Mouse (Mus musculus) ES-Bruce4 (cell line): ENCODE results near the gene Dnajc12. TPM values are rescaled to one million over a fixed set of nuclear protein-coding genes. Genes with fewer than 3 reads are reported as not detected.
A peak's percentile ranks its signal among the peaks of the same experiment; 100 is the strongest.

Source experiments
- H3K27ac ChIP-seq: 2 replicates; pipeline ENCODE4 v1.5.1; 2012; ENCODE audit warnings: low read length, inconsistent platforms; ENCODE audit not compliant: insufficient read depth
- H3K27me3 ChIP-seq: 2 replicates; pipeline ENCODE4 v1.6.1; 2012; ENCODE audit warnings: mild to moderate bottlenecking, low read length, inconsistent platforms; ENCODE audit not compliant: control insufficient read depth, poor library complexity, insufficient read depth, severe bottlenecking
- H3K36me3 ChIP-seq: 2 replicates; pipeline ENCODE4 v1.6.1; 2012; ENCODE audit warnings: inconsistent platforms, mild to moderate bottlenecking, low read length, moderate library complexity; ENCODE audit not compliant: control insufficient read depth, poor library complexity, insufficient read depth, severe bottlenecking
- H3K4me1 ChIP-seq: one replicate; pipeline ENCODE4 v1.8.1; 2011; ENCODE audit warnings: low read length; ENCODE audit not compliant: control insufficient read depth, insufficient read depth
- H3K4me3 ChIP-seq: 2 replicates; pipeline ENCODE4 v1.5.1; 2011; ENCODE audit warnings: low read depth, mild to moderate bottlenecking, low read length
- H3K9ac ChIP-seq: 2 replicates; pipeline ENCODE4 v1.6.1; 2012; ENCODE audit warnings: low read depth, mild to moderate bottlenecking, inconsistent platforms; ENCODE audit not compliant: poor library complexity, severe bottlenecking
- H3K9me3 ChIP-seq: replicated peaks from 2 replicates; pipeline ENCODE4 v1.6.1; 2012; ENCODE audit warnings: mild to moderate bottlenecking, low read length, inconsistent platforms; ENCODE audit not compliant: control insufficient read depth, poor library complexity, insufficient read depth, severe bottlenecking
- CTCF ChIP-seq: IDR thresholded peaks from one replicate; pipeline ENCODE4 v1.8.1; 2011; ENCODE audit warnings: low read depth, low read length
- EP300 ChIP-seq: IDR thresholded peaks from 2 replicates; pipeline ENCODE4 v1.6.1; 2011; ENCODE audit warnings: low read depth, low read length; ENCODE audit not compliant: insufficient read depth
- POLR2A ChIP-seq: IDR thresholded peaks from one replicate; pipeline ENCODE4 v1.8.1; 2011; ENCODE audit warnings: low read length; ENCODE audit not compliant: insufficient read depth
- polyA plus RNA-seq: library from polyadenylated mRNA; stranded (reverse); fragments of >200 nt; gene quantifications from 2 replicates; pipeline ENCODE4 v1.2.4, GENCODE M21; 2011; ENCODE audit warnings: low read depth; ENCODE audit not compliant: missing spikeins, insufficient read depth, insufficient read length

The Dnajc12 gene
- polyA plus RNA-seq, 1 experiment: 4.6 TPM

GRCm38 (mm10) chr10:63424475-63424814 is 42.2 kb downstream of the Dnajc12 start:
- no peaks in the 10 kb centered on the region for H3K4me1 ChIP-seq
- peak; percentile 40 for TF ChIP-seq CTCF
- no peak for TF ChIP-seq EP300
- no peaks in the 10 kb centered on the region for H3K9me3 ChIP-seq
- H3K27me3 ChIP-seq: no peaks in the 10 kb centered on the region
- H3K27ac ChIP-seq: no peak overlapping the region
- no peak overlapping the region for H3K4me3 ChIP-seq
- no peaks in the 10 kb centered on the region for H3K36me3 ChIP-seq
- H3K9ac ChIP-seq: no peak overlapping the region

GRCm38 (mm10) chr10:63427146-63427545 is 44.9 kb downstream of the Dnajc12 start:
- TF ChIP-seq POLR2A (no peak), EP300 (no peak), CTCF (no peak)
- Histone ChIP-seq H3K4me3 (no peak overlapping the region), H3K9ac (no peak overlapping the region), H3K27ac (no peak overlapping the region), H3K9me3 (no peaks in the 10 kb centered on the region), H3K36me3 (no peaks in the 10 kb centered on the region), H3K4me1 (no peaks in the 10 kb centered on the region), H3K27me3 (no peaks in the 10 kb centered on the region)

- Histone ChIP-seq H3K9me3 (no peaks in the 10 kb centered on the region), H3K4me1 (no peaks in the 10 kb centered on the region), H3K4me3 (peak overlapping the region; percentile 57), H3K27me3 (no peaks in the 10 kb centered on the region), H3K27ac (no peak overlapping the region), H3K36me3 (no peaks in the 10 kb centered on the region), H3K9ac (peak overlapping the region; percentile 72)
- TF ChIP-seq CTCF (no peak), POLR2A (no peak), EP300 (no peak)
Measured at GRCm38 (mm10) chr10:63428243-63429022, 46.2 kb downstream of the Dnajc12 start.

GRCm38 (mm10) chr10:63429023-63429340 is 46.7 kb downstream of the Dnajc12 start:
- Histone ChIP-seq H3K27me3 (no peaks in the 10 kb centered on the region), H3K9me3 (no peaks in the 10 kb centered on the region), H3K4me1 (no peaks in the 10 kb centered on the region), H3K27ac (no peak overlapping the region), H3K4me3 (peak overlapping the region; percentile 57), H3K36me3 (no peaks in the 10 kb centered on the region), H3K9ac (peak overlapping the region; percentile 72)
- TF ChIP-seq POLR2A (no peak), EP300 (no peak), CTCF (no peak)

- no peaks in the 10 kb centered on the region for H3K27me3 ChIP-seq
- no peak for TF ChIP-seq CTCF
- TF ChIP-seq EP300: 0 out of 2 replicates have a peak, but pooled peaks have one; percentile 66
- H3K27ac ChIP-seq: no peak overlapping the region
- H3K36me3 ChIP-seq: no peaks in the 10 kb centered on the region
- H3K4me3 ChIP-seq: peak overlapping the region; percentile 84
- peak overlapping the region; percentile 81 for H3K9ac ChIP-seq
- H3K4me1 ChIP-seq: no peaks in the 10 kb centered on the region
- H3K9me3 ChIP-seq: no peaks in the 10 kb centered on the region
Measured at GRCm38 (mm10) chr10:63429380-63429779, 47.1 kb downstream of the Dnajc12 start.

- Histone ChIP-seq H3K4me1 (no peaks in the 10 kb centered on the region), H3K36me3 (no peaks in the 10 kb centered on the region), H3K4me3 (peak within 1 kb of the TSS; percentile 84), H3K27ac (no peak within 1 kb of the TSS), H3K9me3 (no peaks in the 10 kb centered on the region), H3K27me3 (no peaks in the 10 kb centered on the region), H3K9ac (peak within 1 kb of the TSS; percentile 81)
- TF ChIP-seq CTCF: no peak
- TF ChIP-seq POLR2A: no peak
- no peak for TF ChIP-seq EP300
Measured at GRCm38 (mm10) chr10:63429785-63430305, 47.6 kb downstream of the Dnajc12 start, which contains the start of gene Ctnna3. Gene Ctnna3, plus strand, starts transcription at chr10:63430098.
